Mouse (Mus musculus) embryonic facial prominence, embryonic 11.5 days (tissue): Measurements from ENCODE around the gene Htatsf1. TPM values are rescaled to one million over a fixed set of nuclear protein-coding genes. Genes with fewer than 3 reads are reported as not detected.
A peak's percentile ranks its signal among the peaks of the same experiment; 100 is the strongest.

Source experiments
- ATAC-seq: fragments of 200-750 bp; cut with Nextera tagmentation; replicated peaks from 2 replicates; pipeline ENCODE4 v1.8.0; 2017; ENCODE audit warnings: low read depth; ENCODE audit not compliant: insufficient number of reproducible peaks, low FRiP score, low TSS enrichment
- DNase-seq: peaks from one replicate; pipeline ENCODE4 v3.0.0-alpha.2; 2015; ENCODE audit warnings: low spot score
- H3K27ac ChIP-seq: fragments of 300-500 bp; sonication (generic); replicated peaks from 2 replicates; pipeline ENCODE4 v1.5.1; 2014; ENCODE audit warnings: mild to moderate bottlenecking, low read depth, low read length, control low read depth
- H3K27me3 ChIP-seq: fragments of 300-500 bp; sonication (generic); 2 replicates; pipeline ENCODE4 v1.6.1; 2014; ENCODE audit warnings: mild to moderate bottlenecking, low read length, moderate library complexity, mixed read lengths; ENCODE audit not compliant: control insufficient read depth, insufficient read depth
- H3K36me3 ChIP-seq: fragments of 300-500 bp; sonication (generic); replicated peaks from 2 replicates; pipeline ENCODE4 v1.6.1; 2014; ENCODE audit warnings: low read depth, mild to moderate bottlenecking, low read length, moderate library complexity, mixed read lengths; ENCODE audit not compliant: control insufficient read depth, insufficient read depth
- H3K4me1 ChIP-seq: fragments of 300-500 bp; sonication (generic); 2 replicates; pipeline ENCODE4 v1.6.1; 2014; ENCODE audit warnings: low read length, mixed read lengths; ENCODE audit not compliant: control insufficient read depth, insufficient read depth
- H3K4me2 ChIP-seq: fragments of 300-500 bp; sonication (generic); 2 replicates; pipeline ENCODE4 v1.6.1; 2014; ENCODE audit warnings: low read depth, mild to moderate bottlenecking, control low read depth, low read length, moderate library complexity
- H3K4me3 ChIP-seq: fragments of 300-500 bp; sonication (generic); 2 replicates; pipeline ENCODE4 v1.5.1; 2014; ENCODE audit warnings: low read depth, low read length, control low read depth
- H3K9ac ChIP-seq: fragments of 300-500 bp; sonication (generic); replicated peaks from 2 replicates; pipeline ENCODE4 v1.6.1; 2014; ENCODE audit warnings: mild to moderate bottlenecking, control low read depth, low read length
- H3K9me3 ChIP-seq: fragments of 300-500 bp; sonication (generic); replicated peaks from 2 replicates; pipeline ENCODE4 v1.6.1; 2016; ENCODE audit warnings: mild to moderate bottlenecking, low read length, inconsistent platforms, mixed read lengths; ENCODE audit not compliant: control insufficient read depth
- WGBS: fragments of 180-500 bp; shearing (Covaris S2); extraction: QIAGEN DNeasy Blood & Tissue Kit; methylation state at CpG from one replicate; pipeline ENCODE4 v1.1.7; 2014; 5-methylcytosine and 5-hydroxymethylcytosine counted together
- polyA plus RNA-seq: library from polyadenylated mRNA; unstranded; fragments of >200 nt; fragmentation: Nextera tagmentation; extraction: Ambion mirVana; gene quantifications from 2 replicates; pipeline ENCODE4 v1.2.1, GENCODE M21; 2014

Htatsf1 gene
- polyA plus RNA-seq, result 80.7 and 91.1 TPM in 2 replicates

DNA sequence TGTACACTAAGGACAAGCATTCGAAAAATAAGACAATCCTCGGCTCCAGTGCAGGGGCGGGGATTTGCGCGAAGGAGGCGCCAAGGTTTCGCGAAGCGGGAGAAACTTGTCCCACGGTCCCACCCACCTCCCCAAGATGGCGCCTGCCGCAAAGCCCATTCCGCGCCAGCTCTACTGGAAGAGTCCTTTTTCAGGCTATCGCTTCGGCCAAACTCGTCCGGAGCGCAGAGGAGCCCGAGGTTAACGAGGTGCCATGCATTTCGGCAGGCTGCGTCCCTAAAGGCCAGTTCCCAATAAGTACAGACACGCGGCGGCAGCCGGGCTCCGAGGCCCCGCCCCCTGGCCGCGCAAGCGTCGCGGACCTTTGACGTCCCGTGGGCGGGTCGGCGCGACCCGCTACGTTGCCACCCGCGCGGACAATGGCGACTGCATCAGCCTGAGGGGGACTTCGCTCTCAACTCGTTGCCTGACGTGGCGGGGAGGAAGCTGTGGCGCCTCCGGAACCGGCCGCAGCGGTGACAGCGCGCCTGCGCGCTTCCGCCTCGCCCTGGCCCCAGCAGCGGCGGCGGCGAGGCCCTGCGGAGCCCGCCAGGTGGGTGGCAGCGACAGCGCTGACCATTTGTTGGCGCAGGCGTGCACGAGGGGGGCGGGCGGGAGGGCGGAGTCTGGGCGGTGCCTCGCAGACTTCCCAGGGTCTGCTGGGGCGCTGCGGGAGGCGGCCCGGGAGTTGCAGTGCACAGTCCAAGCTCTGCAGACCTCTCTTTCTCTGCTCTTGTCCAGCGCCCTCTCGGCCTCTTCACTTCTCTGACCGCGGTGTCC is at the start of gene Htatsf1:
TSS of gene Htatsf1 (plus strand) at position 410 of the 819 bp plus-strand sequence.
- no peaks in the 10 kb centered on the region for H3K36me3 ChIP-seq
- peak within 1 kb of the TSS; percentile 47 for H3K4me2 ChIP-seq
- H3K27me3 ChIP-seq, result no peaks in the 10 kb centered on the region
- ATAC-seq (peak; percentile 96), DNase-seq (peak; percentile 78)
- WGBS, result 16% methylated on average over 67 of the region's 85 CpGs
- H3K4me3 ChIP-seq, result peak within 1 kb of the TSS; percentile 54
- H3K27ac ChIP-seq, result peak within 1 kb of the TSS; percentile 84
- no peaks in the 10 kb centered on the region for H3K4me1 ChIP-seq
- H3K9ac ChIP-seq, result peak within 1 kb of the TSS; percentile 70
- H3K9me3 ChIP-seq, result no peaks in the 10 kb centered on the region

- H3K4me1 ChIP-seq, result no peaks in the 10 kb centered on the region
- no peak overlapping the region for H3K27ac ChIP-seq
- no peaks in the 10 kb centered on the region for H3K36me3 ChIP-seq
- ATAC-seq, result no peak
- H3K9ac ChIP-seq, result no peak overlapping the region
- 71% methylated on average over 2 of the region's 2 CpGs for WGBS
- no peaks in the 10 kb centered on the region for H3K27me3 ChIP-seq
- DNase-seq, result no peak
- no peak overlapping the region for H3K4me2 ChIP-seq
- no peak overlapping the region for H3K4me3 ChIP-seq
- no peaks in the 10 kb centered on the region for H3K9me3 ChIP-seq
Measured at GRCm38 (mm10) chrX:57012891-57013290, 40.5 kb upstream of the Htatsf1 start.

DNA sequence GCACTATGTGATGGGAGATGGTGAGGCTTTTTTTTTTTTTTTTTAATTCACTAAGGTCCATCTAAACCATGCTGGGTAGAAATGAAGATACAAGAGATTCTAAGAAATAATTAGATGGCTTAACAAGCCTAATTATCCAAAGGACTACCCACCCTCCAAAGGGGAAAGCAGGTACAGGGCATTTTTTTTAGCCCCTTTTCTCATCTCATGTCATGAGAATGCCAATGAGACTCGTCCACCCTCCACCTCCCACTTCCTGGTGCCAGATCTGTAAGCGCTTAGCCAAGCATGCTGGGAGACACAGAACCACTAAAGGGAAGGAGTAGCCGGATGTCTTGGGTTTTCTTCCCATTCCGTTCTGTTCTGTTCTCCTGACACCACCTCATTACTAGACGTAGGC is 10.6 kb upstream of the Htatsf1 start, which contains the start of gene Brs3:
TSS of gene Brs3 (plus strand) at position 301 of the 400 bp plus-strand sequence.
- Histone ChIP-seq H3K36me3 (no peaks in the 10 kb centered on the region), H3K9me3 (no peaks in the 10 kb centered on the region), H3K27ac (no peak within 1 kb of the TSS), H3K27me3 (no peaks in the 10 kb centered on the region), H3K9ac (no peak within 1 kb of the TSS), H3K4me2 (no peak within 1 kb of the TSS), H3K4me1 (no peaks in the 10 kb centered on the region), H3K4me3 (no peak within 1 kb of the TSS)
- ATAC-seq (no peak), DNase-seq (no peak)
- WGBS, result 78% methylated on average over 5 of the region's 5 CpGs

DNA sequence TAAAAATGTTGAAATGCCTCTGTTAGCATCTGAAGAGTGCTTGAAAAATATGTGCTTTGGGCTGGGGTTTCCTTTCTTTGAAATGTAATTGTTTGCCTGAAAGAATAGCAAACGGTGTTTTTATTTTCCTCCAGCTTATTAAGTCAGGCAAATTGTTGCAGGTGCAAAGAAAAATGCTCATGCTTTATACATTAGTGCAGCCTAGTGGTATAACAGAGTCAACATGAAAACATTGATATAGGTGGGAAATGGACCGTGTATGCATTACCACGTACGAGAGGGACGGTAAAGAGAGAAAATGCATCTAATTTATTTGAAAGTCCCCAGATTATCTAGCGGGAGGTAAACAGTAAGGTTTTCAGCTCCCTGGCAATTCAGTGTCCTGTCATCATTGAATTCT is 9.5 kb upstream of the Htatsf1 start:
- no peak overlapping the region for H3K4me2 ChIP-seq
- no peaks in the 10 kb centered on the region for H3K27me3 ChIP-seq
- H3K36me3 ChIP-seq, result no peaks in the 10 kb centered on the region
- H3K4me1 ChIP-seq, result no peaks in the 10 kb centered on the region
- no peak for DNase-seq
- no peak overlapping the region for H3K27ac ChIP-seq
- ATAC-seq, result no peak
- WGBS, result 83% methylated on average over 6 of the region's 6 CpGs
- H3K4me3 ChIP-seq, result no peak overlapping the region
- no peak overlapping the region for H3K9ac ChIP-seq
- H3K9me3 ChIP-seq, result no peaks in the 10 kb centered on the region

DNA sequence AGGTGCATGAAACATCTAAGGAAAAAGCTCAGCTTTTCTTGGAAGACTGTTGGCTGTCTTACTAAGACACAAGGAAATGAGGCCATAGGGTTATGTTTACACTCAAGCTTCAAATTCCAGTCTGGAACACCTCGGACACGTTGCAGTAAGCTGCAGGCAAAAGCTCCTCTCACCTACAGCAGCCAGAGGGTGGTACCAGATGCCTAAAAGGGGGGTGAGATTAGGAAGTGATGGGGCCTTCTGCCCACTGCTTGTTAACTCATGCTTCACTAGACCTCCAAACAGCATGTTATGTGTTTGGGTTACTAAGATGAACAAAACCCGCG is 572 bp upstream of the Htatsf1 start:
- WGBS, result 10% methylated on average over 4 of the region's 4 CpGs
- Histone ChIP-seq H3K9me3 (no peaks in the 10 kb centered on the region), H3K4me3 (peak overlapping the region; percentile 54), H3K4me1 (no peaks in the 10 kb centered on the region), H3K4me2 (peak overlapping the region; percentile 30), H3K27ac (peak overlapping the region; percentile 84; the same call in 1 of the 2 replicates), H3K9ac (peak overlapping the region; percentile 70), H3K27me3 (no peaks in the 10 kb centered on the region), H3K36me3 (no peaks in the 10 kb centered on the region)
- DNase-seq (no peak), ATAC-seq (peak; percentile 76; the same call in 1 of the 2 replicates)

DNA sequence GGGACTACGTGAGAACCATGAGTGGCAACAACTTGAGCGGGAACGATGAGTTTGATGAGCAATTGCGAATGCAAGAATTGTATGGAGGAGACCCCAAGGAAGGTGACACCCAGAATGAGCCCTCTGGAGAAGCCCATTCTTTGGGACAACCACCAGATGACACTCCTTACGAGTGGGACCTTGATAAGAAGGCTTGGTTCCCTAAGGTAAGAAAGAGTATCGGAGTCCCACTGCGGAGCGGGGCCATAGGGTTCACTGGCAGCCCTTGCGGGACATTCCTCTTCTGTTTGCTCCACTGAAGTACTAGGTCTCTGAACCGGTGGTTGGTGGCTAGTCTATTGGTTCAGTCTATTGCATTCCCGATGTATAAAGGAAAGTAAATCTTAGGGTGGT is 606 bp downstream of the Htatsf1 start:
- WGBS, result 30% methylated on average over 11 of the region's 11 CpGs
- H3K27ac ChIP-seq, result peak overlapping the region; percentile 84
- no peak for DNase-seq
- H3K4me3 ChIP-seq, result peak overlapping the region; percentile 54
- H3K36me3 ChIP-seq, result no peaks in the 10 kb centered on the region
- peak overlapping the region; percentile 47 for H3K4me2 ChIP-seq
- no peaks in the 10 kb centered on the region for H3K9me3 ChIP-seq
- H3K9ac ChIP-seq, result peak overlapping the region; percentile 50
- no peaks in the 10 kb centered on the region for H3K4me1 ChIP-seq
- H3K27me3 ChIP-seq, result no peaks in the 10 kb centered on the region
- no peak for ATAC-seq

DNA sequence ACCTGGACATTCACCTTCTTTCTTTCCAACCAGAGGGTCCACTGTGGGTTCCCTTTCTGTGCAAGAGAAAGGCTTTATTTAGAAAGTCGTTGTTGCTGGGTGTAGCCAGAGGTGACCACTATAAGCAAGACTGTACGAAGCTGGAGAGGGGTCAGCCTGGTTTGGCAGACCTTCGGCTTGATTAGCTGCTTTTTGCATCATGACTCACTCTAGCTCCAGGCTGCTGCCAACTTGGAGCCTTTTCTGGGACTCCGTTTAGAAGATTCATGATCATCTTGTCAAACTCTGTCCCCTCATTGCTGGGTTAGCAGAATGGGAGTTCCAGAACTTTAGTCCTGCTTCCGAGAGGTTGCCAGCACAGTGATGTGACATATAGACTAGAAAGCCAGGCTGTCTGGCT is 28.1 kb downstream of the Htatsf1 start:
- ATAC-seq (no peak), DNase-seq (no peak)
- 78% methylated on average over 5 of the region's 5 CpGs for WGBS
- H3K27me3 ChIP-seq, result no peaks in the 10 kb centered on the region
- no peak overlapping the region for H3K4me2 ChIP-seq
- H3K9ac ChIP-seq, result no peak overlapping the region
- H3K27ac ChIP-seq, result no peak overlapping the region
- H3K4me1 ChIP-seq, result no peaks in the 10 kb centered on the region
- H3K36me3 ChIP-seq, result no peaks in the 10 kb centered on the region
- H3K9me3 ChIP-seq, result no peaks in the 10 kb centered on the region
- no peak overlapping the region for H3K4me3 ChIP-seq

GRCm38 (mm10) chrX:57087806-57088205 is 34.4 kb downstream of the Htatsf1 start, which contains the start of gene Vgll1:
Gene Vgll1 (plus strand): TSS chrX:57088106.
- Histone ChIP-seq H3K4me1 (no peaks in the 10 kb centered on the region), H3K27me3 (no peaks in the 10 kb centered on the region), H3K36me3 (no peaks in the 10 kb centered on the region), H3K4me2 (no peak within 1 kb of the TSS), H3K4me3 (no peak within 1 kb of the TSS), H3K9me3 (no peaks in the 10 kb centered on the region), H3K9ac (no peak within 1 kb of the TSS), H3K27ac (no peak within 1 kb of the TSS)
- ATAC-seq, result no peak
- no peak for DNase-seq
- 89% methylated on average over 4 of the region's 4 CpGs for WGBS
